Mouse (Mus musculus) midbrain, embryonic 12.5 days (tissue): ENCODE measurements at regions not wholly inside any gene's neighbourhood (a gene's known extent, or its start where the extent isn't known, plus 50 kb on each side); places are given as distances from the start of the nearest gene placed in this dataset.
A peak's percentile ranks its signal among the peaks of the same experiment; 100 is the strongest.
"Not testable (repeated sequence)": the region's sequence is repeated elsewhere in the genome, so short reads cannot be mapped to it uniquely, and the experiment has no call there.

Experiments used
- ATAC-seq: fragments of 200-750 bp; cut with Nextera tagmentation; 2 replicates; pipeline ENCODE4 v1.8.0; 2017; ENCODE audit warnings: low read depth, moderate TSS enrichment, moderate library complexity; ENCODE audit not compliant: low FRiP score
- H3K27ac ChIP-seq: fragments of 300-500 bp; sonication (generic); replicated peaks from 2 replicates; pipeline ENCODE4 v1.5.1; 2016; ENCODE audit warnings: mild to moderate bottlenecking
- H3K27me3 ChIP-seq: fragments of 300-500 bp; sonication (generic); 2 replicates; pipeline ENCODE4 v1.6.1; 2016; ENCODE audit warnings: mild to moderate bottlenecking
- H3K36me3 ChIP-seq: fragments of 300-500 bp; sonication (generic); 2 replicates; pipeline ENCODE4 v1.6.1; 2016
- H3K4me1 ChIP-seq: fragments of 300-500 bp; sonication (generic); 2 replicates; pipeline ENCODE4 v1.6.1; 2016
- H3K4me2 ChIP-seq: fragments of 300-500 bp; sonication (generic); replicated peaks from 2 replicates; pipeline ENCODE4 v1.6.1; 2016; ENCODE audit warnings: mild to moderate bottlenecking, moderate library complexity
- H3K4me3 ChIP-seq: fragments of 300-500 bp; sonication (generic); 2 replicates; pipeline ENCODE4 v1.5.1; 2016; ENCODE audit warnings: mild to moderate bottlenecking
- H3K9ac ChIP-seq: fragments of 300-500 bp; sonication (generic); replicated peaks from 2 replicates; pipeline ENCODE4 v1.6.1; 2016; ENCODE audit warnings: mild to moderate bottlenecking, moderate library complexity
- H3K9me3 ChIP-seq: fragments of 300-500 bp; sonication (generic); 2 replicates; pipeline ENCODE4 v1.6.1; 2016; ENCODE audit warnings: mild to moderate bottlenecking
- WGBS: fragments of 180-500 bp; shearing (Covaris S2); methylation state at CpG from one replicate; pipeline ENCODE4 v1.1.7; 2016; 5-methylcytosine and 5-hydroxymethylcytosine counted together

GRCm38 (mm10) chr13:107774499-107774898 lies 269.7 kb upstream of the Smim15 start:
- H3K4me1 ChIP-seq, H3K9ac ChIP-seq, H3K4me3 ChIP-seq, H3K9me3 ChIP-seq, H3K27ac ChIP-seq, H3K27me3 ChIP-seq, H3K36me3 ChIP-seq, ATAC-seq, H3K4me2 ChIP-seq: not testable (repeated sequence)
- 95% methylated on average over 19 of the region's 19 CpGs for WGBS

- peak overlapping the region; percentile 31 for H3K27ac ChIP-seq
- H3K9ac ChIP-seq = no peak overlapping the region
- WGBS = 21% methylated on average over 2 of the region's 2 CpGs
- no peaks in the 10 kb centered on the region for H3K9me3 ChIP-seq
- peak; percentile 86; the same call in 1 of the 2 replicates for ATAC-seq
- H3K4me3 ChIP-seq = no peak overlapping the region
- H3K4me1 ChIP-seq = peaks cover 18% of the 10 kb centered on the region
- no peaks in the 10 kb centered on the region for H3K27me3 ChIP-seq
- no peak overlapping the region for H3K4me2 ChIP-seq
- H3K36me3 ChIP-seq = peaks cover 17% of the 10 kb centered on the region
Measured at GRCm38 (mm10) chr13:107767262-107767624, 277.0 kb upstream of the Smim15 start.

GRCm38 (mm10) chr13:107766397-107767261 lies 277.6 kb upstream of the Smim15 start:
- peak; percentile 56; the same call in 1 of the 2 replicates for ATAC-seq
- Histone ChIP-seq H3K4me3 (no peak overlapping the region), H3K27me3 (no peaks in the 10 kb centered on the region), H3K9me3 (no peaks in the 10 kb centered on the region), H3K4me2 (no peak overlapping the region), H3K4me1 (peaks cover 18% of the 10 kb centered on the region), H3K36me3 (peaks cover 17% of the 10 kb centered on the region), H3K9ac (no peak overlapping the region), H3K27ac (peak overlapping the region; percentile 31; the same call in 1 of the 2 replicates)
- 69% methylated on average over 13 of the region's 13 CpGs for WGBS

- Histone ChIP-seq H3K4me1 (peaks cover 18% of the 10 kb centered on the region), H3K27ac (no peak overlapping the region), H3K4me3 (no peak overlapping the region), H3K9me3 (no peaks in the 10 kb centered on the region), H3K9ac (no peak overlapping the region), H3K27me3 (no peaks in the 10 kb centered on the region), H3K4me2 (no peak overlapping the region), H3K36me3 (peaks cover 14% of the 10 kb centered on the region; the same call in 1 of the 2 replicates)
- WGBS = 98% methylated on average over 5 of the region's 5 CpGs
- ATAC-seq = no peak
Measured at GRCm38 (mm10) chr13:107763911-107764310, 280.3 kb upstream of the Smim15 start.

GRCm38 (mm10) chr13:107760511-107760910 lies 283.7 kb upstream of the Smim15 start:
- Histone ChIP-seq H3K27me3 (no peaks in the 10 kb centered on the region), H3K4me2 (no peak overlapping the region), H3K4me1 (no peaks in the 10 kb centered on the region), H3K4me3 (no peak overlapping the region), H3K9me3 (no peaks in the 10 kb centered on the region), H3K27ac (no peak overlapping the region), H3K9ac (no peak overlapping the region), H3K36me3 (peaks cover 12% of the 10 kb centered on the region; the same call in 1 of the 2 replicates)
- WGBS = 87% methylated on average over 8 of the region's 8 CpGs
- no peak for ATAC-seq

GRCm38 (mm10) chr13:107758327-107759095 lies 285.7 kb upstream of the Smim15 start:
- WGBS = 89% methylated on average over 13 of the region's 13 CpGs
- no peak for ATAC-seq

GRCm38 (mm10) chr13:107752745-107753144 lies 291.5 kb upstream of the Smim15 start:
- Histone ChIP-seq H3K4me2 (no peak overlapping the region), H3K4me1 (no peaks in the 10 kb centered on the region), H3K27me3 (no peaks in the 10 kb centered on the region), H3K36me3 (peaks cover 13% of the 10 kb centered on the region), H3K27ac (no peak overlapping the region), H3K4me3 (no peak overlapping the region), H3K9me3 (no peaks in the 10 kb centered on the region), H3K9ac (no peak overlapping the region)
- WGBS = 70% methylated on average over 3 of the region's 3 CpGs
- no peak for ATAC-seq

More at GRCm38 (mm10) chr13:107758327-107759095, 285.7 kb upstream of the Smim15 start:
- no peak overlapping the region for H3K27ac ChIP-seq
- H3K4me3 ChIP-seq = no peak overlapping the region
- no peak overlapping the region for H3K9ac ChIP-seq
- no peaks in the 10 kb centered on the region for H3K4me1 ChIP-seq
- H3K27me3 ChIP-seq = no peaks in the 10 kb centered on the region
- H3K36me3 ChIP-seq = peaks cover 16% of the 10 kb centered on the region
- no peaks in the 10 kb centered on the region for H3K9me3 ChIP-seq
- no peak overlapping the region for H3K4me2 ChIP-seq

GRCm38 (mm10) chr13:107743464-107744218 lies 300.6 kb upstream of the Smim15 start:
- no peak overlapping the region for H3K27ac ChIP-seq
- WGBS = 52% methylated on average over 21 of the region's 21 CpGs
- H3K36me3 ChIP-seq = peaks cover 32% of the 10 kb centered on the region

GRCm38 (mm10) chr13:107736581-107736980 lies 307.7 kb upstream of the Smim15 start:
- peaks cover 42% of the 10 kb centered on the region for H3K36me3 ChIP-seq
- no peak overlapping the region for H3K27ac ChIP-seq
- WGBS = 88% methylated on average over 8 of the region's 8 CpGs
- H3K27me3 ChIP-seq = no peaks in the 10 kb centered on the region
- H3K4me3 ChIP-seq = no peak overlapping the region
- no peak overlapping the region for H3K9ac ChIP-seq
- no peaks in the 10 kb centered on the region for H3K9me3 ChIP-seq
- H3K4me1 ChIP-seq = no peaks in the 10 kb centered on the region
- no peak for ATAC-seq
- H3K4me2 ChIP-seq = no peak overlapping the region

More at GRCm38 (mm10) chr13:107743464-107744218, 300.6 kb upstream of the Smim15 start:
- H3K9me3 ChIP-seq = no peaks in the 10 kb centered on the region
- peaks cover 14% of the 10 kb centered on the region for H3K4me1 ChIP-seq
- no peak overlapping the region for H3K9ac ChIP-seq
- H3K4me2 ChIP-seq = no peak overlapping the region
- ATAC-seq = peak; percentile 80
- no peak overlapping the region for H3K4me3 ChIP-seq
- no peaks in the 10 kb centered on the region for H3K27me3 ChIP-seq

- no peaks in the 10 kb centered on the region for H3K4me1 ChIP-seq
- no peak overlapping the region for H3K9ac ChIP-seq
- H3K4me3 ChIP-seq = no peak overlapping the region
- ATAC-seq = no peak
- H3K9me3 ChIP-seq = no peaks in the 10 kb centered on the region
- H3K36me3 ChIP-seq = peaks cover 48% of the 10 kb centered on the region
- 92% methylated on average over 12 of the region's 12 CpGs for WGBS
- no peak overlapping the region for H3K4me2 ChIP-seq
- no peaks in the 10 kb centered on the region for H3K27me3 ChIP-seq
- no peak overlapping the region for H3K27ac ChIP-seq
Measured at GRCm38 (mm10) chr13:107734161-107734905, 309.9 kb upstream of the Smim15 start.

GRCm38 (mm10) chr13:107730976-107731375 lies 313.3 kb upstream of the Smim15 start:
- H3K27ac ChIP-seq = no peak overlapping the region
- no peaks in the 10 kb centered on the region for H3K9me3 ChIP-seq
- H3K4me2 ChIP-seq = no peak overlapping the region
- no peaks in the 10 kb centered on the region for H3K27me3 ChIP-seq
- no peak for ATAC-seq
- no peaks in the 10 kb centered on the region for H3K4me1 ChIP-seq
- H3K9ac ChIP-seq = no peak overlapping the region
- 94% methylated on average over 9 of the region's 9 CpGs for WGBS
- H3K36me3 ChIP-seq = peaks cover 61% of the 10 kb centered on the region
- no peak overlapping the region for H3K4me3 ChIP-seq
